Mouse (Mus musculus) spleen, postnatal 10 days (tissue): Measurements from ENCODE around the gene Nav1.

Experiments used
- DNase-seq, 2 experiments: peaks; one replicate each; pipeline ENCODE4 v3.0.0; 2021 to 2022; ENCODE audit warnings: low spot score in 2 of 2

The Nav1 gene

DNA sequence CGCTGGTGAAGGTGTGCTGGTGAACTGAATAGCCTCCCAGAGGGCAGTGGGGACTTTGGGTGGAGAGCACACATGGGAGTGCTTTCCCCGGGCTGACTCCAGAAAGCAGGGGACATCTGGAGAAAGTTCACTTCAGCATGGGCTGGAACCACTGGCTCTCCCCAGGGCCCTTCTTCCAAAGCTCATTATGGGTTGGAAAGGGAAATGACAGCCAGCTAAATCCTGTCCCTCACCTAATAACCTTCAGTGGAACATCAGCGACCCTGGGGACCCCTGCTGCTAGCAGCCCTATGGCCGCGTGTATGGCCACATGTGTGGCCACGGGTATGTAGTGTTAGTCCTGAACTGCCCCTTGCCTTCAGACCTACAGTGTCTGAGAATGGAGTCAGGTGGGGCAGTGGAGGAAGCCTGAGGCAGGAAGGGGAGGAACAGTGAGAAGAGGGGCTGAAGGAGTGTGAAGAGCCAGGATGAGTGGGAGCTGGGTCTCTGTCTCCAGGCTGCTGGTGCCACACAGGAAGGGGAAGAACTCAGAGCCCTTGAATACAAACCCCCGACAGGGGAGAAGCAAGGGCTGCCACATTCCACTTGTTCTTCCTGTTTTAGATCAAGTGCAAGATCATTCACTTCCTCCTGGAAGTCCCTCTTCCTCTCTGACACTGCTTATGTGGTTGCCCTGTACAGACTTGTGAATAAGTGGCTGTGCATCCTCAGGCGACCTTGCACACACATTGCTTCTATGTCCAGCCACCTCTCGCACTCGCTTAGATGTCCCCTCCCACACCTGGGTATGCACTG, 90.4 kb downstream of the Nav1 start:
- no peak for DNase-seq

DNA sequence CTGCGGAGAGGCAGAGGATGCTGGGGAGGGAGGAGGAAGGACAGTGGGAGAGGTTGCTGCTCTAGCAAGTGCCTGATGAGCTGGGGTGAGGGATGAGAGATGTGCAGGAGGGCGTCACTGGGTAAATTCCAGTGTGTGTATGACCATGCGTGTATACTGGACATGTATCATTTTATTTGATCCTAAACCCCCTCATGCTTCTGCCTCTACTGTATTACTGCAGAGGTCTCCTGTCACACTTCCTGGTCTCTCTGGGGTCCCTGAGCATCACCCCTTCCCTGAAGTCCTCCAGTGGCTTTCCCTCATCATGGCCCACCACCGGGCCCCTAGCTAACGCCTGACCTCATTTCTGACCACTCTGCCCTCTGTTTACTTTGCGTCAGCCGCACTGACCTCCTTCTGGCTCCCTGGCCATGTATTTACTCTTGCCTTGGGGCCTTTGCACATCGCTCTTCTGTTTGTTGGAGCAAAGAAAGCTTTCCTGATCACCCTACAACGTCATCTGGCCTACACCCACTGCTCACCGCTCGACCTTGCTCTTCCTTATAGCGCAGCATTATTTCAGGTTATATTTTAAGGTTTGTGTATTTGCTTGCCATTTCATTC, 91.4 kb downstream of the Nav1 start:
- DNase-seq, result no peak

DNA sequence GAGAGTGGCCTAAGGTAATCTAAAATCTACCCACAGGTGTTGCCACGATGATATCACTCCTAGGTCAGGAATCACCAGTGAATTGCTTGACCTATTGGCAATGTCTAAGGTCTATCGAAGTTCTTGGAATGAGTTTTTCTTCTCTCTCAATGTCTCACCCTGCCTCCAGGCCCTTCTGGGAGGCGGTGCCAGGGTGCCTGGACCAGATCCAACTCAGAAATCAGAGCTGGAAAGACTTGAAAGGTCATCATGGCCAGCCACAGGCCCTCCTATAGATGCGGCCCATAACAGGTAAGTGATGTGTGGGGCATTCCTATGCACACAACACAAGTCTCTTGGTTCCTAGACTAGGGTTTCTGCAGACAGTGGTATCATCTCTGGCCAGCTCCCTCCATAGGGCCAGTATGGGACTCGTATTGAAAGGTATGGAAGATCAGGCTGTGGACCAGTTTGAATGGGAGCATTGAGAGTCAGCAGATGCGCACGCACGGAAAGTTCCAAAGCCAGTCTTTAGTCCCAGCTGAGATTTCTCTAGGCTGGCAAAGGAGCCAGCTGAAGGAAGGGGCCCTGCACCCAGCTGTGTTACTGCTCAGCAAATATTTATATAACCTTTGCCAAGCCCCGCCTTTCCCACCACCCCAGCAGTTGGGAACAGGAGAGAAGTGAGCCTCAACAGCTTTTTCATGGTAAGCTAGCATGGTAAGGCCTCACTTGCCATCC, 92.0 kb downstream of the Nav1 start:
- no peak for DNase-seq

DNA sequence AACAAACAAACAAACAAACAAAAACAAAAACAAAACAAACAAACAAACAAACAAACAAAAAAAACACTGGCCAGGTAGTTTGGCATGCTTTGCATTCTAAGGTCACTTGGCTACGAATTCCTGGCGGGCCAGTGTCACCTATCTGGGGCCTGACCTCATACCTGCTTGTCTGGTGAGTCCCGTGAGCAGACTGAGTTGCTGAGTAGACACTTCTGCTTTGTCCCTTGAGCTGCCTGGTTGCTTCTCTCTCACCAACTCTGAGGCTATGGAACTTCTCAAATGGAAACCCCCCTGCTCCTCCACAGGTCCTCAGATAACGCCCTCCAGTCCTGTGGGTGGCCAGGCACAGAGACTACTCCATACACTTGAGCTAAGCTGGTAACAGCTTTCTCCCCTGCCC, 93.0 kb downstream of the Nav1 start:
- no peak for DNase-seq

DNA sequence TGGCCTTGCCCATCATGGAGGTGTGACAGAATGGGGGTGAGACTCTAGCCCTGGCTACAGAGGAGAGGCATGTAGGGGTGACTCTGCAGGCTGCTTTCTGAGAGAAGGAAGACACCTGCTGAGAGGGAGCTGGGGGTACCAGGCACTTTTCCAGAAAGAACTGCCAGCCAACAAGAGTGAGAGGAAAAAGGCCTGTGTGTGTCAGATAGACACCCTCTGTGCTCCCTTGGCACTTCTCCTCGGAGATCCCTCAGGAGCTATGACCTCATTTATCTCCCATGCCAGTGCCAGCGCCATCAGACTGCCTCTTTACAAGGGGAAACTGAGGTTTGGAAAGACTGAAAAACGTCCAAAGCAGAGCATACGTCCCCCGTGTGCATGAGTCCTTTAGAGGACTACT, 93.6 kb downstream of the Nav1 start:
- DNase-seq, result no peak

DNA sequence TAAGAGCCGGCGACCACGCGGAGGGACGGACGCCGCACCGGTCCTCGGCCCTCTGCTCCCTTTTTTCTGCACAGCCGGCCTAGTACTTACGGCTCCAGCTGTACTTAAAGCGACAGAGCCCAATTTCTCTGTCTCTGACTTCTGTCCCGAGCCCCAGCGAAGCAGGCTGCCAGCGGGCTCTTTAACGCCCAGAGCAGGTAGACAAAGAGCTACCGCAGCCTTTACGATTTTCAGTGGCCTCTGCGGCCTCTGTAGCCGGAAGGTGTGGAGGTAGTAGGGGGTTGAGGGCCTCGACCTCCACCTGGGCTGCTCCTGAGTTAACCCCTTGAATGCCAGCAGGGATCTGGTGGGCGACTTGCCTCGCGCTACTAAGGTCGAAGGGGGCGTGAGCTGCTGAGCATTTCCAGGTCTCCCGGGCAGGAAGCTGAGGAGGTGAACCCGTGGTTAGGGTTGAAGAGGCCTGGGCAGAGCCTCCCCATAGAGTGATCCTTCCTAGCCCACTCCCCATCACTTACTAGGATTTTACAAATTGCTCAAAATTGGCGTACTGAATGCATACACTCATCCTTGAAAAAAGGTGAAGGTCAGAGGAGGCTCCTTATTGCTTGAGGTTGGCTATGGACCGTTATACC, 96.6 kb downstream of the Nav1 start:
- peak in 1 of 2 experiments; percentile 21 for DNase-seq

DNA sequence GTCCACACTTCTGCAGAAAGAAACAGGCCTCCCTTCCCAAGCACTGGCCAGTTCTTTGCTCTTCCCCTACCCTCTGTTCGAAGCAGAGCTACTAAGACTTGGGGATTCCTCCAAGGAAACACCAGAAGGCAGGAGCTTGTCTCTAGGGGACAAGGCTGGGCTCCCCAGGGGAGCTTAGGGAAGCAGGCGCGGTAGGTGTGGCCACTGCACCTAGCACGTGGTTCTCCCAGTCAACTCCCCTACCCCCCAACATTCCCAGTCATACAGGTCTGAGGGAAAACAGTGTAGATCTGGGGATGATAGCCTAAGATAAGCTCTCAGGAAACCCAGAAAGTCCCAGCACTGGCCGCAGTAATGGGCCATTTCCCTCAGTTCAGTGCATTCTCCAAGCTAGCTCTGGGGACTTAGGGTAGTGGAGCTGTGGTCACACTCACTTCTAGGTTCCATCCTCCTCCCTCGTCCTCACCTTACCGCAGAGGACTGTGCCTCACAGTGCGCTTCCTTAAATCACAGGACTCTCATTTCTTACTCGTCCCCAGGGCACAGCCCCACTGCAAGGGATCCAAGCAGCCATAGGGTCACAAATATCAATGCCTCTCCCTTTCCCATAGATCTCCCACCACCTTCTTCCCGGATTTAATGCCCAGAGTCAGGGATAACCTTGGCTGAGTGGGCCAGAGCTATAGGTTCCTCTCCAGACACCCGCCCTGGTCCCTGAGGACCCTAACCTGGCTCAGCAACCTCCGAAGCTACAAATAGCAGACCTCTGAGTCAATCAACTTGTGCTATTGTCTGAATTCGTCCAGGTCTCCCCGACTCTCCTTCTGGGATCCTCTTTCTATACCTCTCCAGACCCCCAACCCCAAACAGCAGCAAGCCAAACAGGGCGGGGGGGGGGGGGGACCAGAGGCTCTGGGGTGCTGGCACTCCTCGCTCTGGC, 97.7 kb downstream of the Nav1 start:
- no peak for DNase-seq

DNA sequence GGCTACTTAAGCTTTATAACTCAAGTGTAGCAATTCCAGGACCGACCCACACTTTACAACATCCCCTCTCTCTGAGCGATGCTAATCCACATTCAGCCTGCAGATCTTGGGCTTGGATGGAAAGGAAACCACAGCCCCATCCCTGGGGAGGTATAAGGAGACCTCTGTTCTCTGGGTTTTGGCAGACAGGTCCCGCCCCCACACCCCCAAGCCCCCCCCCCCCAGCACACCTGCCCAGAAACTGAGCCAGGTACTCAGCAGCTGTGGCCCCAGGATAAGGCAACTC, 98.8 kb downstream of the Nav1 start:
- no peak for DNase-seq

DNA sequence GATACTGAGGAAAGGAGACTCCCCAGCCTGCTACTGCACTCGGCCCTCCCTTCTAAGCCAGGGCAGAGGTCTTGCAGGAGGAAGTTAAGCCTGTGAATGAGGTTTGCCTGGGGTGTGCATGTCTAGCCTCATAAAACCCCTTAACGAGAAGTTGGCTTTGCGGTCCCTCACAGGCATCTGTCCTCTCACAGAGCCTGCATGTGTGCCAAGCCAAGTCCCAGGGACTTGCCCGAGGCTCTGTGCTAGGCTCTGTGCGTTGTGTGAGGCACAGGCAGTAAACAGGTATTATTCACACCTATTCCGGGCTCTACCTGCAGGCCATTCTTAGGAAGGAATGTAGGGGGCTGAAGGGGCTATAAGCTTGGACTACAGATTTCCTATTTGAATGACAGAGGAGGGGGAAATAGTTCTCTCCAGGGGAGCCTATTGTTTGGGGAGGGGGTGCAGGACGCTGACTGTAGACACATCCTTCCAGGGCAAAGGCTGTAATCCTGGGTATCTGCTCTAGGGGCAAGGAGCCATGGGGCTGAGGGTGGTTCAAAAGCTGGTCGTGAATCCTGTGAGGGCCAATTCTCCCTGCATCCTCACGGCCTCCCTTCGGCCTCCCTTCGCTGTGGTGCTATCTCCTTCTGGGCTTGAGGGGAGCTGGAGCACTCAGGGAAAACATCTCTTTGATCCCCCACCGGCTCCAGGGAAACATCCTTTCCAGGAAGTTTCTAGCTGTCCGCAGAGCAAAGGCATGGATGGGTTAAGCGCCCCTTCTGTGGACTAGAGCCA, 99.3 kb downstream of the Nav1 start:
- no peak for DNase-seq

DNA sequence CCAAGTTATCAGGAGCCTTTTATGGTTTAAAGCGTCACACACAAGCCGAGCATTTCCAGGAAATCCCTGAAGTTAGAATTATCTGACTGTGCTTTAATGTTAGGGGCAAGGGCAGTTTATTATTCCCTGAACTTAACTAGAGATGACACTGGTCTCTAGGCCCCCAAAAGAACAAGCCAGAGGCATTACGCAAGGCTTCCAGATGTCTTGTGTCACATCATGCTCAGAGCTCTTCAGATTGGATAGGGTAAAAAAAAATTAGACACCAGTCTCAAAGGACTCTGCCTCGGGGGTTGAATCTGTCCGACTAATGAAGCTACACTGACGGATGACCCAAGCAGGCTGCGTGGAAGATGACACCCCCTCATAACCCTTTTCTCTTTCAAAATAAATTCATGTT, 101.6 kb downstream of the Nav1 start:
- DNase-seq, result no peak

DNA sequence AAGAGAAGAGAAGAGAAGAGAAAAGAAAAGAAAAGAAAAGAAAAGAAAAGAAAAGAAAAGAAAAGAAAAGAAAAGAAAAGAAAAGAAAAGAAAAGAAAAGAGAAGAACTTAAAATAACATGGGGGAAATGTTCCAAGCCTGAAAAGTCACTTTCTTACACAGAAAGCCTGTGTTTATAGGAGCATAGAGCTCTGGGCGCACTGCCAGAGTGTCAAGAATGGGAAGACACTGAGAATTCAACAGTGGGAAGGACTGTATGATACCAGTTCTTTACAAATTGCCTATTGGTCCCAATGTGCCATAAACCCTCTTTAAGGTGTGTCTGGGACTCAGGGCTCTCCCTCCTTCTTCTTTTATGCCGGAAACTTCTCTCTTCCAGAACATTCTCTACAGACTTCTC, 103.7 kb downstream of the Nav1 start:
- no peak for DNase-seq

DNA sequence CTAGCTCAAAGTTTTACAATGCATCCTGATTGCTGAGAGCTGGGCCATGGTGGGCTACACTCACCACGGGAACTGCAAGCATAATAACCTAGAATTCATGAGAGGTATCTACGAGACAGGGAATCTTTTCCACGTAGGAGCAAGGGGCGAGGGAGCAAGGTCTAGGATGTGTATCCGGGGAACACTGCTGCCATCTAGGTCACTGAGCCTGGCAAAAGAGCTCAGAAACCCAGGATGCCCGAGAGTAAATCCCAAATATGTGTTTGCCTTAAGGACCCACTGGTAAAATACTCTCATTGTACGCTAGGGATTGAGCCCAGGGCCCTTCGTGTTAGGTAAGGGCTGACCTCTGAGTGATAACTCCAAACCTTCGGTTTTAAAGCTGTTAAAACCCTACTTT, 104.3 kb downstream of the Nav1 start:
- no peak for DNase-seq

DNA sequence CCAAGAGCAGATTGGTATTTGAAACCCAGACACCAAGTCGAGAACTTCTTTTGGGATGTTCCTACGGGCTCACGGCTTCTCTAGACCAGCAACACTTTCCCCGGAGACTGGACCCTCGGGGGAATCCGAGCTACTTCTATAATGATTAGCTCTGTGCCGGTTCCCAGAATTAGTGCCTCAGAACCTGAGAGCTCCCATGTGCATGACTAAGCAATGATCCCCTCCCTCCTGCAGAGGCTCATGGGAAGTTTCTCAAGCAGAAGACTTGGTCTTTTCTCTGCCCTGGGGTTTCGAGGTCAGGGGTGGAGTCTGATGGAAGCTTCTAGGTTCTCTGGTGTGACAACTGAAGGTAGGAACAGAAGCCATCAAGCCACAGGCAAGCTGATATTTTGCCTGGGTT, 105.0 kb downstream of the Nav1 start:
- DNase-seq, result no peak

DNA sequence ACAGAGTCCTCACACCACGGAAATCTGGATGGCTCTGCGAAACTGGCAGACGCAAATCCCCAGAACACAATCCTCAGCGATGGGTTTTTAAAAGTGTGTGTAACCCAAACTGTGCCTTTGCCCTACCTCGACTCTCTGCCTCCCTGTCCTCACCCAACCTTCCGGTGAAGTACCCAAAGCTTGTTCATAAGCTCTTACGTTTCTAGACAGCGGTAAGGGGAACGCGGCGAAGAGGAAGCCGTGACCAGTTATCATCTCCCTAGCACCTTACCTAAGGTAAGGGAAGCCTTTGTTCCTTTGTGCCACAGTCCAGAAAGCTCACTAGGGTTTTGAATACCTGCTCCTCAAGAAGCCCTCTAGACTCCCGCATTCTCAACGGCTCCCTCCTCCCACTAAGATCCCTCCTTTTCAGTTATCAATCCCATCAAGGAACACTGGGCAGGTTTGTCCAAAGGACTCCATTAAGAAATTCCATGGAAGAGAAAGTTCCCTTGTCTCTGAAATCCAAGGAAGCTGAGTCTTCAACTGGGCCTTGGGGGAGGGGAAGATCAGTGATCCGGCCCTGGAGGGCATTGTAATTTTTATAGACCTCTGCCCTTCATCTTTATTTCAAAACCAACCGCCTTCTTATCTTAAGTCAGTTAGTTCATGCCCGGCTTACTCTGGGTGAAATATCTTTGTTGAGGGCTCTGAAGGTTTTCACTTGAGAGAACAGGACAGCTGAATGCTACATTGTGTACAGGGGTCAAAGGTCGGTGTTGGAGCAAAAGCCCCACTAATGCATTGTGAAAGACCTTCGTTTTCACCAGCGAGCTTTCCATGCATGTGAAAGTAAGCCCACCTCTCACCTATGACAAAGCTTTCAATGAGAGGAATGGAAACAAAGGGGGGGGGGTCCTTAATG, 108.4 kb downstream of the Nav1 start:
- no peak for DNase-seq

DNA sequence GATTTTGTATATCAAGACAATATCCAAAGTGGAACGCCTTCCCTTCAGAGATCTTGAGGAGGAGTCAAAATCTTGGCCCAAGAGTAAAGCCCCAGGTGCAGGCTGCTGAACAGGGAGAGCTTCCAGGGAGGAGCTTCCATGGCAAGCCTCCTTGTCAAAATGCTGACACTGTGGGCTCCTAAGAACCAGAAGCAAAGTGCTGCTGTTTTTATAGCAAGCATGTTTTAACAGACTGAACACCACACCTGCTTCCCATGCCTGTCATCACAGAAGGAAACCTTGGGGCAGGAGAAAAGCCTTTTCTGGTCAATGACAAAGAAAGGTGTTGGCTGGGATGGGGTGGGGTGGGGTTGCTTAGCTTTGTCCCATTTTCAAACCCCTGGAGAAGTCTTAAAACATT, 112.0 kb downstream of the Nav1 start:
- no peak for DNase-seq

DNA sequence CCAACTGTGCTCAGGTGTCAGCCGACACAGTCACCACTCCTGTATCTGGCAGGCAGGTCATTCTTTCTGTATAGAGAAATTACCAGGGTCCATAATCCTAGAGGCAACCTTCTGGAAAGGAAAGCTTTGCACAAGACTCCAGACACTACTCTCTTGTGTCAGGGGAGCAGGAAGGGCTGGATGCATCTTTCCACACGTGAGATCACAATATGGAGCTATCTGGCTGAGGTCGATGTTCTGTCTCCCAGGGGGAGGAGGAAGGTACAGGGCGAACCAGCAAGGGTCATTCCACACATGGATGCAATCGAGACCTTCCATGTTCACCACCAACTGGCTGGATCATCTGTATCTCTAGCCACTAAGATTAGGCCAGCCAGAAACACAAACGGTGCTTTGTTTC, 113.2 kb downstream of the Nav1 start:
- DNase-seq, result no peak

DNA sequence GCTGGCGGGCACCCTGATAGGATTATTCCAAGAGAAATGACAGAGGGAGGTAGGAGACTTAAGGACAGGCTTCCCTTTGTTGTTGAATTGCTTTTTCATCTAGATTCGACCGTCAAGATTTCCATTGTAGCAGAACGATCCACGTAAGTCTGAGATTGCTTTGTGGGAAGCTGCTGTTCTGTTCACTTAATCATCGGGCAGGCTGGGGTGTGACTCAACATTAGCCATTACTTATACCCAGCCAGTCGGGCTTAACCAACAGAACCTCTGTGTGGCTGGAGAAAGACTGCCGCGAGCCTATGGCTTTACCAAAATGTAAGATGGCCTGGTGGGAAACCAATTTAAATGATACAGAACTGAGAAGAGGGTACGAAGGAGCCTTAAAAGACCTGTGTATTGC, 114.7 kb downstream of the Nav1 start:
- DNase-seq, result no peak

DNA sequence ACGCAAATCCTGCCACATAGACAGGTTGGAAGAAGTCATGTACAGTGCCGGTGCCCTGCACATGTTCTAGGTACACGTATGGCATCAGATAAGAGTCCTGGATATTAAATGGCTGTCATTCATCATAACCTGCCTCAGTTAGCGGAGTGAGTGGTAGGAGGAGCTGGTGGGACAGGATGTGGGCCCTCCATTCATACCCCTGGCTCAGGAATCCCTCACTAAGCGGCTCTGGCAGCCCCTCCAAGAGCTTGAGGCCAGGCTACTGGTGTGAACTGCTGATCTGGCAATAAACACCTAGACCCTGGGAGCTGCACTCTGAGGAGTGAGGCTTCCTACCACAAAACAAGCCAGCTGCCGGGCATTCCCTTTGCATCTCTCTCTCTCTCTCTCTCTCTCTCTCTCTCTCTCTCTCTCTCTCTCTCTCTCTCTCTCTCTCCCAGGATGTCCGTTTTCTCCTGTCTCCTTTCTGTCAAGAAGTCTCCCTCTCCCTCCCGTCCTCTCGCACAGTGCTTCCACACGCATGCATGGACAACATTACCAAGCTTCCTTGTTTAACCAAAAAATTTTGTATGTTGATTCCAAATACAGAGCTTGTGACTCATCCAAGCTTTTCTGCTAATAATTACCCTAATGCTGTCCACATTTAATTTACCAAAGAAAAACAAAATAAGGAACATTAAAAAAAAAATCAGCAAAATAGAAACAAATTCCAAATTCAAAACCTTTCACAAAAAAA, 116.0 kb downstream of the Nav1 start:
- no peak for DNase-seq

DNA sequence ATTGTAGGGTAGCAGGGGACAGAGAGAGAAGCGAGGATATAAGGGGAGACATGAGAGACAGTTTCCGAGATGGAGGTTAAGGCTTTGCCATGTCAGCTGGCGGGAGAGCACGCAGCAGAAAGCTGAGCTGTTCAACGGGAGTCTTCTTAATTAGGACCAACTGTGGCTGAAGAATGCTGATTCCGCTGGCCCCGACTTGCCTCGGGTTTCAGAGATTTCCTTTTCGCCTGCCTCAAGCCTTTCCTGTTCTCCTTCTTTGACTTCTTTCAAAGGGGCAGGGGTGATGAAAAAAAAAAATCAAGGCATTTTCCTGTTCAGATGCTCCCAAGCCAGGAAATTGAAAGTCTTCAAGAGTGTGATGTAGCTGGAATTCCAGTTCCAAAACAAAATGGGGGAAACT, 118.2 kb downstream of the Nav1 start:
- no peak for DNase-seq
